ENCODE assay signal across 13 mouse cellular contexts in genomic region chr2:24387361-24388283, GRCm38 (mm10). TPM values are rescaled to one million over a fixed set of nuclear protein-coding genes. Genes with fewer than 3 reads are reported as not detected.
DNase-seq lines count a peak whose midpoint lies in the region; ATAC-seq and TF ChIP-seq lines count a peak whose summit lies in the region.
"Had no signal": no experiment of that assay in that cellular context is flagged by ENCODE, and none has a peak within 500 bp of the region (broad histone marks: within the 10 kb centered on the region; RNA-seq: fewer than 3 reads in every experiment).

No protein-coding gene starts in this region.

- H3K4me1 ChIP-seq in megakaryocyte, embryonic 14.5 days: peaks cover 99% of the 10 kb centered on the region
- peaks cover 25 to 78% of the 10 kb centered on the region in 2 experiments for H3K4me1 ChIP-seq in CH12.LX (ENCODE audit: control insufficient read depth in 1 of 2, insufficient read depth in 2 of 2)
- peaks cover 47% of the 10 kb centered on the region for H3K4me1 ChIP-seq in liver, embryonic 15.5 days (replicated peaks)
- H3K4me1 ChIP-seq in kidney, embryonic 15.5 days: no peaks in the 10 kb centered on the region; the same call in 1 of the 2 replicates
- H3K4me1 ChIP-seq: midbrain, embryonic 13.5 days; neural tube, embryonic 12.5 days had no signal

- H3K27ac ChIP-seq in CH12.LX (ENCODE audit: insufficient read depth, low read depth): peak overlapping the region; percentile 76
- no peak overlapping the region for H3K27ac ChIP-seq in liver, embryonic 15.5 days (replicated peaks)
- no peak overlapping the region for H3K27ac ChIP-seq in kidney, embryonic 15.5 days
- H3K27ac ChIP-seq: midbrain, embryonic 13.5 days; neural tube, embryonic 12.5 days had no signal

- peak overlapping the region; percentile 93 for H3K4me3 ChIP-seq in megakaryocyte, embryonic 14.5 days (replicated peaks)
- H3K4me3 ChIP-seq in CH12.LX (replicated peaks in 1 of 3; ENCODE audit: low read depth in 2 of 3, low read length in 2 of 3, poor library complexity in 1 of 3): peak overlapping the region; percentile 71 to 98 (median 94)
- peak overlapping the region; percentile 56 for H3K4me3 ChIP-seq in liver, embryonic 15.5 days (replicated peaks)
- H3K4me3 ChIP-seq in kidney, embryonic 15.5 days (replicated peaks): no peak overlapping the region
- H3K4me3 ChIP-seq: midbrain, embryonic 13.5 days; neural tube, embryonic 12.5 days had no signal

- no peak for TF ChIP-seq CTCF in CH12.LX (conservative IDR thresholded peaks at IDR 0.05 in 1 of 2, IDR thresholded peaks at IDR 0.05 in 1 of 2; ENCODE audit: low read depth in 2 of 2, low read length in 2 of 2)

- H3K9me3 ChIP-seq in megakaryocyte, embryonic 14.5 days: no peaks in the 10 kb centered on the region
- no peaks in the 10 kb centered on the region for H3K9me3 ChIP-seq in CH12.LX (replicated peaks; ENCODE audit: low read length)
- no peaks in the 10 kb centered on the region for H3K9me3 ChIP-seq in liver, embryonic 15.5 days (replicated peaks)
- no peaks in the 10 kb centered on the region for H3K9me3 ChIP-seq in kidney, embryonic 15.5 days (replicated peaks)
- H3K9me3 ChIP-seq: midbrain, embryonic 13.5 days; neural tube, embryonic 12.5 days had no signal

- H3K27me3 ChIP-seq in megakaryocyte, embryonic 14.5 days (replicated peaks): no peaks in the 10 kb centered on the region
- H3K27me3 ChIP-seq in CH12.LX (replicated peaks): no peaks in the 10 kb centered on the region
- H3K27me3 ChIP-seq in liver, embryonic 15.5 days: no peaks in the 10 kb centered on the region
- H3K27me3 ChIP-seq in kidney, embryonic 15.5 days: no peaks in the 10 kb centered on the region
- H3K27me3 ChIP-seq: midbrain, embryonic 13.5 days; neural tube, embryonic 12.5 days had no signal

- TF ChIP-seq RAD21 in CH12.LX (IDR thresholded peaks at IDR 0.05; ENCODE audit: low read depth, low read length): no peak

- ATAC-seq in megakaryocyte, adult 5-6 weeks (ENCODE audit: poor library complexity, severe bottlenecking): no peak
- ATAC-seq in liver, embryonic 15.5 days (ENCODE audit: insufficient read depth): no peak
- ATAC-seq in kidney, embryonic 15.5 days (replicated peaks; ENCODE audit: low FRiP score): no peak
- ATAC-seq: intestine, postnatal 0 days; midbrain, embryonic 13.5 days had no signal

- peaks cover 48% of the 10 kb centered on the region for H3K36me3 ChIP-seq in megakaryocyte, embryonic 14.5 days (replicated peaks; ENCODE audit: low read length)
- peaks cover 28 to 52% of the 10 kb centered on the region in 2 experiments for H3K36me3 ChIP-seq in CH12.LX (replicated peaks in 1 of 2; ENCODE audit: control insufficient read depth in 1 of 2, insufficient read depth in 1 of 2, low read length in 1 of 2)
- no peaks in the 10 kb centered on the region; the same call in 1 of the 2 replicates for H3K36me3 ChIP-seq in liver, embryonic 15.5 days (replicated peaks)
- no peaks in the 10 kb centered on the region for H3K36me3 ChIP-seq in kidney, embryonic 15.5 days
- H3K36me3 ChIP-seq: midbrain, embryonic 13.5 days; neural tube, embryonic 12.5 days had no signal

- peaks cover 69% of the 10 kb centered on the region for H3K79me2 ChIP-seq in CH12.LX (replicated peaks; ENCODE audit: control insufficient read depth, extremely low read depth, insufficient read depth, poor library complexity, severe bottlenecking)

- TF ChIP-seq EP300 in CH12.LX (IDR thresholded peaks at IDR 0.05; ENCODE audit: low read length): peak; percentile 52

- dilution Hi-C loops in CH12.LX (cut with MboI; ENCODE audit: extremely low pct_ligation_motif_present, extremely low pct_unique_long_range_greater_than_20kb, low sequenced_read_pairs): no loop called here

- 47% methylated on average over 4 of the region's 4 CpGs for WGBS in liver, embryonic 15.5 days (ENCODE audit: insufficient replicate concordance)
- 82% methylated on average over 4 of the region's 4 CpGs for WGBS in kidney, embryonic 15.5 days

- in situ Hi-C loops in CH12.LX (cut with MboI; ENCODE audit: low pct_ligation_motif_present, low pct_unique_long_range_greater_than_20kb, low sequenced_read_pairs): no loop called here

- H3K4me2 ChIP-seq in CH12.LX (ENCODE audit: insufficient read depth, low read depth, poor library complexity, severe bottlenecking): peak overlapping the region; percentile 98
- H3K4me2 ChIP-seq in liver, embryonic 15.5 days: peak overlapping the region; percentile 73
- no peak overlapping the region for H3K4me2 ChIP-seq in kidney, embryonic 15.5 days
- H3K4me2 ChIP-seq: midbrain, embryonic 13.5 days; neural tube, embryonic 12.5 days had no signal

- peak; percentile 82 for DNase-seq in heart, adult 11 months
- DNase-seq in heart, postnatal 14 days: no peak
- DNase-seq in CH12.LX (ENCODE audit: extremely low read depth): peak; percentile 78
- DNase-seq in gastrocnemius, postnatal 36 days: no peak
- DNase-seq: lung, adult 18-20 months had no signal

- peak overlapping the region; percentile 97 for H3K9ac ChIP-seq in CH12.LX (ENCODE audit: insufficient read depth, low read depth)
- H3K9ac ChIP-seq in liver, embryonic 15.5 days: no peak overlapping the region
- no peak overlapping the region for H3K9ac ChIP-seq in kidney, embryonic 15.5 days
- H3K9ac ChIP-seq: midbrain, embryonic 13.5 days; neural tube, embryonic 12.5 days had no signal

- peak; percentile 42; the same call in 1 of the 2 replicates for TF ChIP-seq POLR2A in CH12.LX (IDR thresholded peaks at IDR 0.05; ENCODE audit: low read depth, low read length)

- intact Hi-C loops in heart, postnatal 14 days (cut with DNase I): no loop called here
- intact Hi-C loops in gastrocnemius, postnatal 36 days (cut with DNase I): no loop called here

TF ChIP-seq in CH12.LX, 34 proteins besides CTCF, POLR2A, EP300 and RAD21 (continues in another document):
- TF ChIP-seq ETS1 (conservative IDR thresholded peaks at IDR 0.05; ENCODE audit: low read depth, low read length) (peak; percentile 91), JUND (conservative IDR thresholded peaks at IDR 0.05; ENCODE audit: low read depth, low read length) (0 out of 2 replicates have a peak, but pooled peaks have one; percentile 13), NELFE (IDR thresholded peaks at IDR 0.05; ENCODE audit: low read depth, low read length) (0 out of 2 replicates have a peak, but pooled peaks have one; percentile 35), CHD2 (IDR thresholded peaks at IDR 0.05; ENCODE audit: low read length) (peak; percentile 48; the same call in 1 of the 2 replicates), PAX5 (IDR thresholded peaks at IDR 0.05; ENCODE audit: low read length) (no peak), JUN (IDR thresholded peaks at IDR 0.05; ENCODE audit: insufficient read depth, low read depth, low read length) (no peak), POLR2AphosphoS2 (IDR thresholded peaks at IDR 0.05; ENCODE audit: low read depth, low read length) (0 out of 2 replicates have a peak, but pooled peaks have one; percentile 21), MYC (IDR thresholded peaks at IDR 0.05; ENCODE audit: low read depth, low read length) (no peak; the same call in 1 of the 2 replicates), ZNF384 (IDR thresholded peaks at IDR 0.05; ENCODE audit: low read depth, low read length) (no peak), MAFK (IDR thresholded peaks at IDR 0.05; ENCODE audit: insufficient replicate concordance, low read length) (0 out of 2 replicates have a peak, but pooled peaks have one; percentile 20), USF2 (conservative IDR thresholded peaks at IDR 0.05; ENCODE audit: low read depth, low read length) (no peak), IRF4 (IDR thresholded peaks at IDR 0.05; ENCODE audit: low read depth, low read length) (peak; percentile 75), ZKSCAN1 (IDR thresholded peaks at IDR 0.05; ENCODE audit: borderline replicate concordance, low read depth, low read length) (no peak), SMC3 (IDR thresholded peaks at IDR 0.05; ENCODE audit: low read depth, low read length) (no peak), NRF1 (IDR thresholded peaks at IDR 0.05; ENCODE audit: low read depth, low read length) (0 out of 2 replicates have a peak, but pooled peaks have one; percentile 16), BHLHE40 (IDR thresholded peaks at IDR 0.05; ENCODE audit: low read depth, low read length) (0 out of 2 replicates have a peak, but pooled peaks have one; percentile 29), USF1 (IDR thresholded peaks at IDR 0.05; ENCODE audit: low read depth, low read length) (no peak), TCF12 (IDR thresholded peaks at IDR 0.05; ENCODE audit: low read depth, low read length) (peak; percentile 61; the same call in 1 of the 2 replicates), KAT2A (IDR thresholded peaks at IDR 0.05; ENCODE audit: insufficient replicate concordance, low read length) (peak; percentile 62; the same call in 1 of the 2 replicates), UBTF (IDR thresholded peaks at IDR 0.05; ENCODE audit: low read depth, low read length) (no peak), MAX (IDR thresholded peaks at IDR 0.05; ENCODE audit: low read length) (no peak; the same call in 1 of the 2 replicates)

RNA-seq across cellular contexts. Expression of gene Psd4, which starts 20.2 kb away (rescaled TPM):
- 1 to 10 TPM in 1 of 2 experiments, under 1 TPM in 1; 0.65 to 2.7 TPM for total RNA-seq in heart, postnatal 14 days (2021)
- polyA plus RNA-seq in megakaryocyte, embryonic 14.5 days (2012; ENCODE audit: insufficient read depth, low replicate concordance): 20.0 and 21.3 TPM in 2 replicates
- 31.0 and 32.2 TPM in 2 replicates for total RNA-seq in megakaryocyte, adult 5-6 weeks (2015)
- total RNA-seq in megakaryocyte, adult 5-6 weeks (2017): 64.7 and 71.7 TPM in 2 replicates
- 55.0 and 60.4 TPM in 2 replicates for total RNA-seq in CH12.LX (2012; rRNA removed)
- 53.0 and 54.8 TPM in 2 replicates for total RNA-seq in CH12.LX (2014; rRNA removed)
- 62.6 and 66.8 TPM in 2 replicates for polyA plus RNA-seq in CH12.LX (2012; ENCODE audit: insufficient read length, low read depth)
- 7.6 and 8.1 TPM in 2 replicates for polyA plus RNA-seq in liver, embryonic 15.5 days (2015; fragmentation: Nextera tagmentation; extraction: Ambion mirVana)
- polyA plus RNA-seq in kidney, embryonic 15.5 days (2015; fragmentation: Nextera tagmentation; extraction: Ambion mirVana): 2.2 and 2.3 TPM in 2 replicates
- under 1 TPM; 0.27 to 0.87 TPM for total RNA-seq in gastrocnemius, postnatal 36 days (2021)

RNA-seq across cellular contexts. Expression of gene Il1rn, which starts 51.0 kb away (rescaled TPM):
- total RNA-seq in heart, postnatal 14 days (2021): under 1 TPM in 1 of 2 experiments, not detected in 1; 0.22 TPM
- polyA plus RNA-seq in megakaryocyte, embryonic 14.5 days (2012; ENCODE audit: insufficient read depth, low replicate concordance): 0.07 TPM in 1 of 2 replicates, not detected in the other
- 43.0 and 51.1 TPM in 2 replicates for total RNA-seq in megakaryocyte, adult 5-6 weeks (2015)
- total RNA-seq in megakaryocyte, adult 5-6 weeks (2017): 35.8 and 35.9 TPM in 2 replicates
- 0.21 and 0.98 TPM in 2 replicates for total RNA-seq in CH12.LX (2012; rRNA removed)
- 0.54 and 0.71 TPM in 2 replicates for total RNA-seq in CH12.LX (2014; rRNA removed)
- 0.37 and 0.44 TPM in 2 replicates for polyA plus RNA-seq in CH12.LX (2012; ENCODE audit: insufficient read length, low read depth)
- 8.2 and 12.0 TPM in 2 replicates for polyA plus RNA-seq in liver, embryonic 15.5 days (2015; fragmentation: Nextera tagmentation; extraction: Ambion mirVana)
- 0.84 and 1.6 TPM in 2 replicates for polyA plus RNA-seq in kidney, embryonic 15.5 days (2015; fragmentation: Nextera tagmentation; extraction: Ambion mirVana)
- total RNA-seq in gastrocnemius, postnatal 36 days (2021): not detected
- total RNA-seq: gastrocnemius, adult 18-20 months had no signal

Comparison
In these comparisons a context has a peak if more than half of its experiments do, and no peak if none do; other contexts are left out.
1. DNase-seq: peak in heart, adult 11 months (single experiment) and CH12.LX (single experiment); none in heart, postnatal 14 days (0 of 2) and gastrocnemius, postnatal 36 days (0 of 2).
2. RNA of gene Psd4, which starts 20.2 kb away (total RNA-seq): 31.0 to 71.7 TPM in megakaryocyte, adult 5-6 weeks and 53.0 to 60.4 TPM in CH12.LX; 0.65 to 2.7 TPM in heart, postnatal 14 days and 0.27 to 0.87 TPM in gastrocnemius, postnatal 36 days; every median in the first group is over 4 times any median in the second.
3. RNA of gene Il1rn, which starts 51.0 kb away (total RNA-seq): 35.8 to 51.1 TPM in megakaryocyte, adult 5-6 weeks; 0.21 to 0.98 TPM in CH12.LX, 0.22 TPM in heart, postnatal 14 days and not detected in gastrocnemius, postnatal 36 days; every median in the first group is over 10 times any median in the second.